ENCODE assay signal across 27 mouse cellular contexts in genomic region chr6:65632184-65632583, GRCm38 (mm10). TPM values are rescaled to one million over a fixed set of nuclear protein-coding genes. Genes with fewer than 3 reads are reported as not detected.
"Had no signal": no experiment of that assay in that cellular context is flagged by ENCODE, and none has a peak within 500 bp of the region (broad histone marks: within the 10 kb centered on the region; RNA-seq: fewer than 3 reads in every experiment).

No protein-coding gene starts in this region.

- H3K4me3 ChIP-seq: gastrocnemius, adult 2 months; heart, embryonic 10.5 days; heart, embryonic 12.5 days; hindbrain, embryonic 10.5 days; hindbrain, embryonic 12.5 days; hindbrain, embryonic 15.5 days; kidney, embryonic 15.5 days; limb, embryonic 13.5 days; limb, embryonic 15.5 days; liver, embryonic 12.5 days had no signal

- ATAC-seq: hindbrain, postnatal 0 days; intestine, embryonic 16.5 days; liver, embryonic 12.5 days had no signal

- H3K27me3 ChIP-seq: heart, embryonic 12.5 days; hindbrain, embryonic 12.5 days; hindbrain, embryonic 15.5 days; kidney, embryonic 15.5 days; limb, embryonic 13.5 days; limb, embryonic 15.5 days; liver, embryonic 12.5 days had no signal

- H3K9me3 ChIP-seq: hindbrain, embryonic 10.5 days; hindbrain, embryonic 12.5 days; hindbrain, embryonic 15.5 days; kidney, embryonic 15.5 days; limb, embryonic 13.5 days; limb, embryonic 15.5 days; liver, embryonic 12.5 days had no signal

- H3K9ac ChIP-seq: heart, embryonic 12.5 days; hindbrain, embryonic 12.5 days; hindbrain, embryonic 15.5 days; kidney, embryonic 15.5 days; limb, embryonic 13.5 days; limb, embryonic 15.5 days; liver, embryonic 12.5 days; liver, embryonic 14.5 days had no signal

- DNase-seq: gastrocnemius, adult 2 months; gastrocnemius, postnatal 10 days; gastrocnemius, postnatal 25 days; heart, adult 18-20 months; heart, postnatal 10 days; heart, postnatal 4 days; kidney, adult 11 months; kidney, adult 2 months; kidney, adult 9 months; kidney, postnatal 14 days; kidney, postnatal 36 days; layer of hippocampus, postnatal 36 days; left cerebral cortex, postnatal 4 days had no signal

- H3K4me2 ChIP-seq: heart, embryonic 12.5 days; hindbrain, embryonic 12.5 days; hindbrain, embryonic 15.5 days; kidney, embryonic 15.5 days; limb, embryonic 13.5 days; limb, embryonic 15.5 days; liver, embryonic 12.5 days had no signal

- H3K4me1 ChIP-seq: heart, embryonic 10.5 days; heart, embryonic 12.5 days; hindbrain, embryonic 10.5 days; hindbrain, embryonic 12.5 days; hindbrain, embryonic 15.5 days; kidney, embryonic 15.5 days; limb, embryonic 13.5 days; limb, embryonic 15.5 days; liver, embryonic 12.5 days had no signal

- H3K36me3 ChIP-seq: heart, embryonic 10.5 days; heart, embryonic 12.5 days; hindbrain, embryonic 10.5 days; hindbrain, embryonic 12.5 days; hindbrain, embryonic 15.5 days; kidney, embryonic 15.5 days; limb, embryonic 13.5 days; limb, embryonic 15.5 days; liver, embryonic 12.5 days had no signal

- H3K27ac ChIP-seq: gastrocnemius, adult 2 months; heart, embryonic 10.5 days; hindbrain, embryonic 10.5 days; hindbrain, embryonic 12.5 days; hindbrain, embryonic 15.5 days; hindbrain, postnatal 0 days; kidney, embryonic 15.5 days; kidney, postnatal 0 days; limb, embryonic 13.5 days; limb, embryonic 15.5 days; liver, embryonic 12.5 days; liver, embryonic 14.5 days had no signal

RNA-seq across cellular contexts. Expression of gene Ndnf, which starts 39.2 kb away (rescaled TPM):
- polyA plus RNA-seq: liver, adult 2 months had no signal
